17 mouse cellular contexts compared by ENCODE assay signal in the genomic region with DNA sequence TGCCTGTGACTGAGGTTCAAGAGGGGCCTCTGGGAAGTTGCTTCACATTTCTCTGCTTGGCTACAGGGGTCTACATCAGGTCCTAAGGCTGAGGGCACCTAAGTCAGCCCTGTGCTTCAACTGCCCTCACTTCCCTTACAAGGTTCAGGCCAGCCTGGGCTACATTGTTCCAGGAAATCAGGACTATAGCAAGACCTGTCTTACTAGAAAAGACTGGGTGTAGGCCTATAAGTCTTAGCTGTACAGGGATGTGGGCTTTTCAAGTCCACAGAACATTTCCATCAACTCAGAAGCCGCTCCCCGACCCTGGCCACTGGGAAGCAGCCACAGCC. TPM values are rescaled to one million over a fixed set of nuclear protein-coding genes. Genes with fewer than 3 reads are reported as not detected.
DNase-seq lines count a peak whose midpoint lies in the region; ATAC-seq and TF ChIP-seq lines count a peak whose summit lies in the region.
"Had no signal": no experiment of that assay in that cellular context is flagged by ENCODE, and none has a peak within 500 bp of the region (broad histone marks: within the 10 kb centered on the region; RNA-seq: fewer than 3 reads in every experiment).

No protein-coding gene starts in this region.

- H3K27me3 ChIP-seq in hindbrain, embryonic 12.5 days: 0 out of 2 replicates have a peak, but pooled peaks cover 13% of the 10 kb centered on the region
- H3K27me3 ChIP-seq in hindbrain, embryonic 11.5 days (ENCODE audit: control insufficient read depth, insufficient read depth, low read length): no peaks in the 10 kb centered on the region
- H3K27me3 ChIP-seq in neural tube, embryonic 13.5 days: peaks cover 20% of the 10 kb centered on the region
- H3K27me3 ChIP-seq in neural tube, embryonic 15.5 days (replicated peaks): peaks cover 13% of the 10 kb centered on the region; the same call in 1 of the 2 replicates

- no peaks in the 10 kb centered on the region for H3K9me3 ChIP-seq in hindbrain, embryonic 12.5 days (replicated peaks)
- no peaks in the 10 kb centered on the region for H3K9me3 ChIP-seq in hindbrain, embryonic 11.5 days (ENCODE audit: control insufficient read depth, low read length)
- H3K9me3 ChIP-seq in neural tube, embryonic 13.5 days: no peaks in the 10 kb centered on the region
- no peaks in the 10 kb centered on the region for H3K9me3 ChIP-seq in neural tube, embryonic 15.5 days (replicated peaks)
- H3K9me3 ChIP-seq: heart, embryonic 15.5 days had no signal

- no peak overlapping the region for H3K9ac ChIP-seq in hindbrain, embryonic 12.5 days
- H3K9ac ChIP-seq in hindbrain, embryonic 11.5 days (ENCODE audit: low read depth, low read length): no peak overlapping the region
- no peak overlapping the region for H3K9ac ChIP-seq in neural tube, embryonic 13.5 days
- no peak overlapping the region for H3K9ac ChIP-seq in neural tube, embryonic 15.5 days (replicated peaks)
- H3K9ac ChIP-seq: heart, embryonic 15.5 days; liver, embryonic 14.5 days had no signal

- TF ChIP-seq POLR2A in embryonic fibroblast, embryonic 13.5 days (IDR thresholded peaks at IDR 0.05; ENCODE audit: low read depth, low read length): no peak

- DNase-seq in hindbrain, embryonic 11.5 days (ENCODE audit: low spot score): no peak
- no peak for DNase-seq in neural tube, embryonic 10.5 days (ENCODE audit: extremely low spot score, low spot score)
- no peak for DNase-seq in lung, postnatal 25 days (ENCODE audit: low spot score)
- no peak for DNase-seq in gastrocnemius, adult 8-10 months (ENCODE audit: low spot score in 2 of 2)
- DNase-seq: cerebellum, adult 8-10 months; midbrain, embryonic 14.5 days; right cerebral cortex, postnatal 14 days; thymus, postnatal 14 days had no signal

- peaks cover 37% of the 10 kb centered on the region for H3K36me3 ChIP-seq in hindbrain, embryonic 12.5 days
- H3K36me3 ChIP-seq in hindbrain, embryonic 11.5 days (ENCODE audit: control insufficient read depth, insufficient read depth, low read length): peaks cover 13% of the 10 kb centered on the region; the same call in 1 of the 2 replicates
- peaks cover 45% of the 10 kb centered on the region for H3K36me3 ChIP-seq in neural tube, embryonic 13.5 days
- H3K36me3 ChIP-seq in neural tube, embryonic 15.5 days: peaks cover 26% of the 10 kb centered on the region

- peaks cover 52% of the 10 kb centered on the region for H3K4me1 ChIP-seq in hindbrain, embryonic 12.5 days
- peaks cover 10% of the 10 kb centered on the region for H3K4me1 ChIP-seq in hindbrain, embryonic 11.5 days (replicated peaks; ENCODE audit: control insufficient read depth, insufficient read depth, low read length)
- peaks cover 81% of the 10 kb centered on the region for H3K4me1 ChIP-seq in neural tube, embryonic 13.5 days (replicated peaks)
- peaks cover 7% of the 10 kb centered on the region for H3K4me1 ChIP-seq in embryonic fibroblast, embryonic 13.5 days (ENCODE audit: control insufficient read depth, insufficient read depth, low read length)
- H3K4me1 ChIP-seq in neural tube, embryonic 15.5 days: peaks cover 56% of the 10 kb centered on the region

- H3K4me2 ChIP-seq in hindbrain, embryonic 12.5 days (replicated peaks): no peak overlapping the region
- H3K4me2 ChIP-seq in hindbrain, embryonic 11.5 days (replicated peaks; ENCODE audit: low read depth, low read length): no peak overlapping the region
- H3K4me2 ChIP-seq in neural tube, embryonic 13.5 days: no peak overlapping the region
- H3K4me2 ChIP-seq in neural tube, embryonic 15.5 days: no peak overlapping the region
- H3K4me2 ChIP-seq: heart, embryonic 15.5 days had no signal

- TF ChIP-seq CTCF in embryonic fibroblast, embryonic 13.5 days (IDR thresholded peaks at IDR 0.05; ENCODE audit: borderline replicate concordance, insufficient read depth, low read length): no peak

- WGBS in hindbrain, embryonic 12.5 days: 77% methylated on average over 2 of the region's 2 CpGs
- WGBS in hindbrain, embryonic 11.5 days: 83% methylated on average over 2 of the region's 2 CpGs
- 77% methylated on average over 2 of the region's 2 CpGs for WGBS in neural tube, embryonic 13.5 days
- 78% methylated on average over 2 of the region's 2 CpGs for WGBS in neural tube, embryonic 15.5 days

- H3K27ac ChIP-seq in hindbrain, embryonic 12.5 days: 0 out of 2 replicates have a peak overlapping the region, but pooled peaks have one; percentile 4
- no peak overlapping the region for H3K27ac ChIP-seq in hindbrain, embryonic 11.5 days (ENCODE audit: low read depth, low read length)
- peak overlapping the region; percentile 30 for H3K27ac ChIP-seq in neural tube, embryonic 13.5 days (replicated peaks)
- 0 out of 2 replicates have a peak overlapping the region, but pooled peaks have one; percentile 7 for H3K27ac ChIP-seq in embryonic fibroblast, embryonic 13.5 days (ENCODE audit: insufficient read depth, low read length)
- H3K27ac ChIP-seq in neural tube, embryonic 15.5 days (replicated peaks): peak overlapping the region; percentile 54; the same call in 1 of the 2 replicates
- H3K27ac ChIP-seq: heart, embryonic 15.5 days; liver, embryonic 14.5 days had no signal

- no peak for ATAC-seq in hindbrain, embryonic 12.5 days (ENCODE audit: low FRiP score)
- no peak for ATAC-seq in hindbrain, embryonic 11.5 days (ENCODE audit: low FRiP score)
- no peak for ATAC-seq in neural tube, embryonic 13.5 days (ENCODE audit: low read depth)
- no peak for ATAC-seq in neural tube, embryonic 15.5 days (ENCODE audit: low FRiP score)
- ATAC-seq: forebrain, embryonic 14.5 days; lung, postnatal 0 days had no signal

- H3K4me3 ChIP-seq in hindbrain, embryonic 12.5 days: no peak overlapping the region
- H3K4me3 ChIP-seq in hindbrain, embryonic 11.5 days (ENCODE audit: low read depth, low read length): no peak overlapping the region
- no peak overlapping the region for H3K4me3 ChIP-seq in neural tube, embryonic 13.5 days
- H3K4me3 ChIP-seq in embryonic fibroblast, embryonic 13.5 days (ENCODE audit: insufficient read depth, low read length): no peak overlapping the region
- H3K4me3 ChIP-seq in neural tube, embryonic 15.5 days (replicated peaks): no peak overlapping the region
- H3K4me3 ChIP-seq: heart, embryonic 15.5 days had no signal

RNA-seq across cellular contexts. Expression of a gene that starts 1.5 kb away (rescaled TPM):
- 18.0 and 23.8 TPM in 2 replicates for polyA plus RNA-seq in hindbrain, embryonic 12.5 days (2016; fragmentation: Nextera tagmentation; extraction: Ambion mirVana)
- 15.3 and 16.0 TPM in 2 replicates for polyA plus RNA-seq in hindbrain, embryonic 11.5 days (2014; fragmentation: Nextera tagmentation; extraction: Ambion mirVana)
- 38.8 and 39.1 TPM in 2 replicates for polyA plus RNA-seq in neural tube, embryonic 13.5 days (2015; fragmentation: Nextera tagmentation; extraction: Ambion mirVana)
- 26.9 and 28.0 TPM in 2 replicates for polyA plus RNA-seq in embryonic fibroblast, embryonic 13.5 days (2011; ENCODE audit: insufficient read length, low read depth, missing spikeins)
- 30.0 and 31.0 TPM in 2 replicates for polyA plus RNA-seq in neural tube, embryonic 15.5 days (2015; fragmentation: Nextera tagmentation; extraction: Ambion mirVana)
- total RNA-seq in gastrocnemius, adult 8-10 months (2022): 10 to 100 TPM; 17.6 to 20.2 (median 19.4) TPM

RNA-seq across cellular contexts. Expression of a gene that starts 5.4 kb away (rescaled TPM):
- 787 and 856 TPM in 2 replicates for polyA plus RNA-seq in hindbrain, embryonic 12.5 days (2016; fragmentation: Nextera tagmentation; extraction: Ambion mirVana)
- polyA plus RNA-seq in hindbrain, embryonic 11.5 days (2014; fragmentation: Nextera tagmentation; extraction: Ambion mirVana): 833 and 865 TPM in 2 replicates
- polyA plus RNA-seq in neural tube, embryonic 13.5 days (2015; fragmentation: Nextera tagmentation; extraction: Ambion mirVana): 821 and 850 TPM in 2 replicates
- 1,513 and 1,676 TPM in 2 replicates for polyA plus RNA-seq in embryonic fibroblast, embryonic 13.5 days (2011; ENCODE audit: insufficient read length, low read depth, missing spikeins)
- polyA plus RNA-seq in neural tube, embryonic 15.5 days (2015; fragmentation: Nextera tagmentation; extraction: Ambion mirVana): 804 and 844 TPM in 2 replicates
- total RNA-seq in gastrocnemius, adult 8-10 months (2022): 100 to 1,000 TPM; 528 to 780 (median 621) TPM

RNA-seq across cellular contexts. Expression of a gene that starts 53.5 kb away (rescaled TPM):
- 3.3 and 4.5 TPM in 2 replicates for polyA plus RNA-seq in hindbrain, embryonic 12.5 days (2016; fragmentation: Nextera tagmentation; extraction: Ambion mirVana)
- 4.6 and 4.8 TPM in 2 replicates for polyA plus RNA-seq in hindbrain, embryonic 11.5 days (2014; fragmentation: Nextera tagmentation; extraction: Ambion mirVana)
- 2.9 TPM in 2 replicates for polyA plus RNA-seq in neural tube, embryonic 13.5 days (2015; fragmentation: Nextera tagmentation; extraction: Ambion mirVana)
- polyA plus RNA-seq in embryonic fibroblast, embryonic 13.5 days (2011; ENCODE audit: insufficient read length, low read depth, missing spikeins): 0.61 and 0.70 TPM in 2 replicates
- polyA plus RNA-seq in neural tube, embryonic 15.5 days (2015; fragmentation: Nextera tagmentation; extraction: Ambion mirVana): 1.7 and 1.9 TPM in 2 replicates
- total RNA-seq in gastrocnemius, adult 8-10 months (2022): not detected
- total RNA-seq: megakaryocyte, adult 5-6 weeks had no signal
